Mouse (Mus musculus) heart, embryonic 10.5 days (tissue): ENCODE results near the gene BC049352. TPM values are rescaled to one million over a fixed set of nuclear protein-coding genes. Genes with fewer than 3 reads are reported as not detected.

Source experiments
- DNase-seq: peaks from one replicate; pipeline ENCODE4 v3.0.0-alpha.2; 2017; ENCODE audit warnings: low spot score
- H3K27ac ChIP-seq: fragments of 300-500 bp; sonication (generic); 2 replicates; pipeline ENCODE4 v1.5.1; 2016; ENCODE audit warnings: mild to moderate bottlenecking
- H3K27me3 ChIP-seq: fragments of 300-500 bp; sonication (generic); 2 replicates; pipeline ENCODE4 v1.6.1; 2016; ENCODE audit warnings: mild to moderate bottlenecking; ENCODE audit not compliant: poor library complexity, insufficient read depth, severe bottlenecking
- H3K36me3 ChIP-seq: fragments of 300-500 bp; sonication (generic); 2 replicates; pipeline ENCODE4 v1.6.1; 2016; ENCODE audit warnings: mild to moderate bottlenecking, moderate library complexity
- H3K4me1 ChIP-seq: fragments of 300-500 bp; sonication (generic); 2 replicates; pipeline ENCODE4 v1.6.1; 2016; ENCODE audit warnings: mild to moderate bottlenecking
- H3K4me3 ChIP-seq: fragments of 300-500 bp; sonication (generic); 2 replicates; pipeline ENCODE4 v1.5.1; 2016; ENCODE audit warnings: mild to moderate bottlenecking, moderate library complexity
- H3K9me3 ChIP-seq: fragments of 300-500 bp; sonication (generic); 2 replicates; pipeline ENCODE4 v1.6.1; 2016; ENCODE audit warnings: mild to moderate bottlenecking, moderate library complexity
- WGBS: fragments of 180-500 bp; shearing (Covaris S2); methylation state at CpG from one replicate; pipeline ENCODE4 v1.1.7; 2016; 5-methylcytosine and 5-hydroxymethylcytosine counted together
- microRNA-seq: library from miRNA; unstranded; fragments of <30 nt; microRNA quantifications from one replicate; pipeline ENCODE4, GENCODE M21; 2017
- polyA plus RNA-seq: library from polyadenylated mRNA; unstranded; fragments of >200 nt; fragmentation: Nextera tagmentation; extraction: Ambion mirVana; gene quantifications from 2 replicates; pipeline ENCODE4 v1.2.1, GENCODE M21; 2016

BC049352 gene
- polyA plus RNA-seq, 1 experiment from 2014 or later = not detected

- no peak overlapping the region for H3K27ac ChIP-seq
- 0 out of 2 replicates have a peak, but pooled peaks cover 3% of the 10 kb centered on the region for H3K4me1 ChIP-seq
- H3K9me3 ChIP-seq = no peaks in the 10 kb centered on the region
- H3K36me3 ChIP-seq = no peaks in the 10 kb centered on the region
- WGBS = 46% methylated on average over 10 of the region's 10 CpGs
- DNase-seq = no peak
- no peaks in the 10 kb centered on the region for H3K27me3 ChIP-seq
- no peak overlapping the region for H3K4me3 ChIP-seq
These were observed 112.6 kb downstream of the BC049352 start for GRCm38 (mm10) chr9:45294210-45295011.

- no peak overlapping the region for H3K27ac ChIP-seq
- 0 out of 2 replicates have a peak, but pooled peaks cover 3% of the 10 kb centered on the region for H3K9me3 ChIP-seq
- WGBS = 74% methylated on average over 11 of the region's 11 CpGs
These were observed 117.6 kb downstream of the BC049352 start for GRCm38 (mm10) chr9:45299231-45300006.

More at GRCm38 (mm10) chr9:45299231-45300006, 117.6 kb downstream of the BC049352 start:
- H3K36me3 ChIP-seq = no peaks in the 10 kb centered on the region
- peaks cover 14% of the 10 kb centered on the region for H3K4me1 ChIP-seq
- H3K4me3 ChIP-seq = no peak overlapping the region
- no peak for DNase-seq
- no peaks in the 10 kb centered on the region; the same call in 1 of the 2 replicates for H3K27me3 ChIP-seq

Small RNAs within 50 kb of the gene (microRNA-seq; reads per million reads assigned to microRNA genes)
- not detected for gene Mir7086

Other genes starting within 250 kb of the BC049352 start
- 17.8 and 20.9 TPM in 2 replicates for gene Ube4a, start 216.4 kb upstream of the BC049352 start, polyA plus RNA-seq
- not detected in 2 replicates for gene Cd3g, start 201.6 kb upstream of the BC049352 start, polyA plus RNA-seq
- gene Cd3d, start 200.2 kb upstream of the BC049352 start, polyA plus RNA-seq = not detected in 2 replicates
- not detected in 2 replicates for gene Cd3e, start 172.4 kb upstream of the BC049352 start, polyA plus RNA-seq
- 1.1 and 5.5 TPM in 2 replicates for gene Mpzl2, start 142.2 kb upstream of the BC049352 start, polyA plus RNA-seq
- 2.9 and 3.2 TPM in 2 replicates for gene Mpzl3, start 126.8 kb upstream of the BC049352 start, polyA plus RNA-seq
- gene Jaml, start 102.8 kb upstream of the BC049352 start, polyA plus RNA-seq = 0.54 and 2.2 TPM in 2 replicates
- gene Scn2b, start 64.2 kb upstream of the BC049352 start, polyA plus RNA-seq = 2.3 and 5.3 TPM in 2 replicates
- 1.9 and 2.7 TPM in 2 replicates for gene Scn4b, start 43.6 kb upstream of the BC049352 start, polyA plus RNA-seq
- gene Tmprss4, start 22.1 kb downstream of the BC049352 start, polyA plus RNA-seq = not detected in 2 replicates
- 0.25 and 0.44 TPM in 2 replicates for gene Il10ra, start 87.1 kb downstream of the BC049352 start, polyA plus RNA-seq
- gene Tmprss13, start 137.1 kb downstream of the BC049352 start, polyA plus RNA-seq = 0.23 and 0.29 TPM in 2 replicates
- gene Fxyd6, start 188.2 kb downstream of the BC049352 start, polyA plus RNA-seq = 40.5 and 63.2 TPM in 2 replicates
- 0.71 and 1.2 TPM in 2 replicates for gene Fxyd2, start 217.7 kb downstream of the BC049352 start, polyA plus RNA-seq
- 0.14 TPM in 2 replicates for gene Dscaml1, start 244.6 kb downstream of the BC049352 start, polyA plus RNA-seq